Mouse (Mus musculus) kidney, adult 11 months (tissue): Measurements from ENCODE around the gene Gm4788.
"Not testable (repeated sequence)": the region's sequence is repeated elsewhere in the genome, so short reads cannot be mapped to it uniquely, and the experiment has no call there.

Source experiments
- DNase-seq: peaks from one replicate; pipeline ENCODE4 v3.0.0; 2022

The Gm4788 gene

GRCm38 (mm10) chr1:139781143-139781542 lies at the start of gene Gm4788:
Gene Gm4788, minus strand, starts transcription at chr1:139781243.
- DNase-seq, result no peak

GRCm38 (mm10) chr1:139808594-139808993 lies 27.6 kb upstream of the Gm4788 start:
- no peak for DNase-seq

GRCm38 (mm10) chr1:139769913-139770312 lies 11.1 kb downstream of the Gm4788 start:
- DNase-seq, result not testable (repeated sequence)

GRCm38 (mm10) chr1:139716681-139717080 lies 64.4 kb downstream of the Gm4788 start:
- not testable (repeated sequence) for DNase-seq

- not testable (repeated sequence) for DNase-seq
Measured at GRCm38 (mm10) chr1:139716249-139716648, 64.8 kb downstream of the Gm4788 start.

GRCm38 (mm10) chr1:139649921-139650320 lies 131.1 kb downstream of the Gm4788 start:
- DNase-seq, result not testable (repeated sequence)
